Mouse (Mus musculus) liver, embryonic 16.5 days (tissue): ENCODE results near the gene Lcmt2. TPM values are rescaled to one million over a fixed set of nuclear protein-coding genes. Genes with fewer than 3 reads are reported as not detected.

Source experiments
- ATAC-seq: fragments of 200-750 bp; cut with Nextera tagmentation; 2 replicates; pipeline ENCODE4 v1.8.0; 2017; ENCODE audit warnings: low read depth, mild to moderate bottlenecking, moderate number of reproducible peaks, moderate library complexity
- H3K27ac ChIP-seq: fragments of 300-500 bp; sonication (generic); 2 replicates; pipeline ENCODE4 v1.5.1; 2014; ENCODE audit warnings: mild to moderate bottlenecking, low read length
- H3K27me3 ChIP-seq: fragments of 300-500 bp; sonication (generic); 2 replicates; pipeline ENCODE4 v1.6.1; 2014; ENCODE audit warnings: low read depth, low read length, mixed read lengths; ENCODE audit not compliant: control insufficient read depth, insufficient read depth
- H3K36me3 ChIP-seq: fragments of 300-500 bp; sonication (generic); 2 replicates; pipeline ENCODE4 v1.6.1; 2014; ENCODE audit warnings: mild to moderate bottlenecking; ENCODE audit not compliant: control insufficient read depth, insufficient read depth
- H3K4me1 ChIP-seq: fragments of 300-500 bp; sonication (generic); 2 replicates; pipeline ENCODE4 v1.6.1; 2014; ENCODE audit warnings: low read depth, low read length, mixed read lengths; ENCODE audit not compliant: control insufficient read depth
- H3K4me2 ChIP-seq: fragments of 300-500 bp; sonication (generic); 2 replicates; pipeline ENCODE4 v1.6.1; 2014; ENCODE audit warnings: low read depth, low read length, mixed read lengths
- H3K4me3 ChIP-seq: fragments of 300-500 bp; sonication (generic); 2 replicates; pipeline ENCODE4 v1.5.1; 2014; ENCODE audit warnings: low read depth, mild to moderate bottlenecking, low read length
- H3K9ac ChIP-seq: fragments of 300-500 bp; sonication (generic); 2 replicates; pipeline ENCODE4 v1.6.1; 2014; ENCODE audit warnings: low read depth, low read length
- H3K9me3 ChIP-seq: fragments of 300-500 bp; sonication (generic); replicated peaks from 2 replicates; pipeline ENCODE4 v1.6.1; 2016; ENCODE audit warnings: low read length; ENCODE audit not compliant: control insufficient read depth
- WGBS: fragments of 180-500 bp; shearing (Covaris S2); extraction: QIAGEN DNeasy Blood & Tissue Kit; methylation state at CpG from one replicate; pipeline ENCODE4 v1.1.7; 2014; ENCODE audit not compliant: insufficient replicate concordance; 5-methylcytosine and 5-hydroxymethylcytosine counted together
- polyA plus RNA-seq: library from polyadenylated mRNA; unstranded; fragments of >200 nt; fragmentation: Nextera tagmentation; extraction: Ambion mirVana; gene quantifications from 2 replicates; pipeline ENCODE4 v1.2.1, GENCODE M21; 2015

Lcmt2 gene
- polyA plus RNA-seq, 1 experiment from 2014 or later, result 10.5 TPM

GRCm38 (mm10) chr2:121088507-121088906 is 51.9 kb downstream of the Lcmt2 start:
- no peak for ATAC-seq
- H3K36me3 ChIP-seq, result no peaks in the 10 kb centered on the region
- H3K4me1 ChIP-seq, result no peaks in the 10 kb centered on the region
- no peaks in the 10 kb centered on the region for H3K9me3 ChIP-seq
- H3K27ac ChIP-seq, result no peak overlapping the region
- H3K9ac ChIP-seq, result no peak overlapping the region
- 79% methylated on average over 3 of the region's 3 CpGs for WGBS
- H3K4me3 ChIP-seq, result no peak overlapping the region
- H3K4me2 ChIP-seq, result no peak overlapping the region
- H3K27me3 ChIP-seq, result peaks cover 2% of the 10 kb centered on the region

GRCm38 (mm10) chr2:121085480-121086185 is 54.8 kb downstream of the Lcmt2 start, which contains the start of gene Tgm5:
TSS of gene Tgm5 (minus strand) at chr2:121085841.
- 30% methylated on average over 6 of the region's 6 CpGs for WGBS
- Histone ChIP-seq H3K9ac (no peak within 1 kb of the TSS), H3K27ac (no peak within 1 kb of the TSS), H3K27me3 (peaks cover 2% of the 10 kb centered on the region), H3K4me1 (no peaks in the 10 kb centered on the region), H3K4me2 (no peak within 1 kb of the TSS), H3K36me3 (no peaks in the 10 kb centered on the region), H3K4me3 (no peak within 1 kb of the TSS), H3K9me3 (no peaks in the 10 kb centered on the region)
- ATAC-seq, result no peak

GRCm38 (mm10) chr2:121082626-121083025 is 57.8 kb downstream of the Lcmt2 start:
- H3K4me1 ChIP-seq, result no peaks in the 10 kb centered on the region
- no peak overlapping the region for H3K4me3 ChIP-seq
- H3K27ac ChIP-seq, result no peak overlapping the region
- 22% methylated on average over 1 of the region's 1 CpGs for WGBS
- H3K9ac ChIP-seq, result no peak overlapping the region
- no peaks in the 10 kb centered on the region for H3K9me3 ChIP-seq
- H3K27me3 ChIP-seq, result peaks cover 2% of the 10 kb centered on the region
- H3K4me2 ChIP-seq, result no peak overlapping the region
- ATAC-seq, result no peak
- no peaks in the 10 kb centered on the region for H3K36me3 ChIP-seq

Other genes starting within 250 kb of the Lcmt2 start
- 10.8 and 11.1 TPM in 2 replicates for gene Ubr1, start 169.9 kb downstream of the Lcmt2 start, polyA plus RNA-seq
- 2.2 and 2.4 TPM in 2 replicates for gene Tmem62, start 163.6 kb downstream of the Lcmt2 start, polyA plus RNA-seq
- 54.4 and 55.3 TPM in 2 replicates for gene Ccndbp1, start 132.2 kb downstream of the Lcmt2 start, polyA plus RNA-seq
- 149 and 173 TPM in 2 replicates for gene Epb42, start 103.6 kb downstream of the Lcmt2 start, polyA plus RNA-seq
- not detected in 2 replicates for gene Tgm5, start 54.8 kb downstream of the Lcmt2 start, polyA plus RNA-seq
- gene Tgm7, start 30.9 kb downstream of the Lcmt2 start, polyA plus RNA-seq, result not detected in 2 replicates
- gene Adal, start 225 bp downstream of the Lcmt2 start, polyA plus RNA-seq, result 9.5 and 10.2 TPM in 2 replicates
- gene Tubgcp4, start 30.0 kb upstream of the Lcmt2 start, polyA plus RNA-seq, result 19.0 and 20.5 TPM in 2 replicates
- 3.9 and 4.4 TPM in 2 replicates for gene Zscan29, start 30.5 kb upstream of the Lcmt2 start, polyA plus RNA-seq
- 18.9 and 22.5 TPM in 2 replicates for gene Trp53bp1, start 130.8 kb upstream of the Lcmt2 start, polyA plus RNA-seq
- gene Map1a, start 148.9 kb upstream of the Lcmt2 start, polyA plus RNA-seq, result 0.19 and 0.21 TPM in 2 replicates
- gene Ppip5k1, start 214.7 kb upstream of the Lcmt2 start, polyA plus RNA-seq, result 5.6 and 5.8 TPM in 2 replicates
- gene Ckmt1, start 217.1 kb upstream of the Lcmt2 start, polyA plus RNA-seq, result 4.8 TPM in 1 of 2 replicates, not detected in the other
- gene Strc, start 246.5 kb upstream of the Lcmt2 start, polyA plus RNA-seq, result not detected in 2 replicates